Mouse (Mus musculus): ENCODE measurements at regions not wholly inside any gene's neighbourhood (a gene's known extent, or its start where the extent isn't known, plus 50 kb on each side); places are given as distances from the start of the nearest gene placed in this dataset.
A peak's percentile ranks its signal among the peaks of the same experiment; 100 is the strongest.

DNA sequence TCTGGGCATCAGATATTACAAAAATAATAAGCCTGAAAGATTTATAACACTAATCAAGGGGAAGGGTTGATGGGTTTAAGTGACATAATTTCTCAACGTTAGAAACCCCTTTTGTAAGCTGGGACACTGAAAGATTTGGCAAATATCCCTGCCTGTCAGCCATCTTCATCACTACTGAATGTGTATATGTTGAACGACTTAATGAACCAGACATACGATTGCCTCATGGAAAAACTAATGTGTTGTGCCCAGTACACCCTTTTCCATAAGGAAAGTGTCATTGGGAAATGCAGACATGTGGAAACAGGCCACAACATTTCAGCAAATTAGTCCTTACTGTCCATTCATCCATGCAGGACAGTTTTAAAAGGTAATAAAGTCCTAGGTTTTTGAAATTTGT is 240.7 kb upstream of the Prep start:
- no peak for DNase-seq (ENCODE audit: low spot score in 2 of 2)

DNA sequence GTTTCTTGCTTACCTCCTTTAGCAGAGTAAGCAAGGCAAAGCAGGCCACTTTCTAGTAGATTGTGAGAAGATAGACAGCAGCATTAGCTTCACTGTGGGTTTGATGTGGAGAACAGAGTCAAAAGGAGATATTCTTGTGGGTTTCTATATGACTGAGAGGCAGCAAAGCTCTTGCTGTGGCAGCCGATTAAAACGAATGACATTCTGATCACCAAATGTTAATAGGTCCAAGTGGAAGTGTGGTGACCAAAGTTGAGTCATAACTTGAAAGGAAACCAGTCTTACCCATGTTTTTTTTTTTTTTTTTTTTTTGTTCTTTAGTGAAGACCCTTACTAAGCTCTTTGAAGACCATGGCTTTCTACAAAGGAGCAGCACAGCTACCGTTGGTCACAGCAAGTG is 245.3 kb upstream of the Prep start:
- no peak for DNase-seq (ENCODE audit: low spot score in 2 of 2)

DNA sequence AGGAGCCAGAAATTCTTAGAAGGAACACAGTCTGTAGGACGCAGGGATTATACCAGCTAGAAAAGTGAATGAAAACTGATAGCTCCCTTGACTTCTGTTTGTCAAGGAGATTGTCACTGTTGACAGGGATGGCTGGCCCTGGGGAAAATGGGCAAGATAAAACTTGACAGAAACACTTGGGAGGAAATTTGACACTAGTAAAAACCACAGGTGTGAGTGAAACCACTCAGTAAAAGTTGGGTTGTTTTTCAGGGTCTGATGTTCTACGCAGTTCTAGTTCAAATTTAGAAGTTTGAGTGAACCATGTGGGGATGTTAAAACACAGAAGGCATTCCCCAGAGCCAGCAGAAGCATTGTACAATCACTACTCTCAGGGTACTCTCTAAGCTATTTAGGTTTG is 246.6 kb upstream of the Prep start:
- DNase-seq (ENCODE audit: low spot score in 2 of 2): no peak

DNA sequence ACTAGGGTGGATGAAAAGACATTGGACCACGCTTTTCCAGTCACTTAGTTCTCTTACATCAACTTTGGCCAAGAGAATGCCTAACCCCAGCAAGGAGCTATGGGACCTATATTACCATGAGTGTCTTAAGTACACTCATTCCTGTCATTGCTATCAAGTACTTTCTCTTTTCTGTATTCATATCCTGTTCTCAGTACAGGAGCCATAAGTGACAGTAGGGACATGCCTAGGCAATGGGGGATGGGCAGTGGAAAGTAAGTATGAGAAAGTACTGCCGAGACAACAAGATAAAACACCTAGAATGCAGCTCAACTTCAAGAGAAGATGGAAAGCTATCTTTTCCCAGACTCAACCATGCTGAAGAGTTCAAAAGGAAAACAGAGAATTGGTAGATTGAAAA is 247.6 kb upstream of the Prep start:
- no peak for DNase-seq (ENCODE audit: low spot score in 2 of 2)

DNA sequence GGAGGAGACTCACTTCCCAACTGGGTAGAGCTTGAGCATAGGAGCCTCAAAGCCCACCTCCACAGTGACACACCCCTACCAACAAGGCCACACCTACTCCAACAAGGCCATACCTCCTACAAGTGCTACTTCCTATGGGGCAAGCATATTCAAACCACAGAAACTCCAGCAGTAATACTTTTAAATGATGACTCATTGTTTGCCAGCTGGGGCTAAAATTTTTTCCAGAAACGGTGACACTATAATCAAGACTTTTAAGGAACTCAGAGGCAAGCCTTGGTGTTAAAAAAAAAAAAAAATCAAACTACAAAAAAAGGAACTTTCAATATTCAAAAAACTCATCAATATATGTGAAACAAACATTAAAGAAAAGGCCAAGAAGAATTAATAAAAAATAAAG is 248.4 kb upstream of the Prep start:
- no peak for DNase-seq (ENCODE audit: low spot score in 2 of 2)

DNA sequence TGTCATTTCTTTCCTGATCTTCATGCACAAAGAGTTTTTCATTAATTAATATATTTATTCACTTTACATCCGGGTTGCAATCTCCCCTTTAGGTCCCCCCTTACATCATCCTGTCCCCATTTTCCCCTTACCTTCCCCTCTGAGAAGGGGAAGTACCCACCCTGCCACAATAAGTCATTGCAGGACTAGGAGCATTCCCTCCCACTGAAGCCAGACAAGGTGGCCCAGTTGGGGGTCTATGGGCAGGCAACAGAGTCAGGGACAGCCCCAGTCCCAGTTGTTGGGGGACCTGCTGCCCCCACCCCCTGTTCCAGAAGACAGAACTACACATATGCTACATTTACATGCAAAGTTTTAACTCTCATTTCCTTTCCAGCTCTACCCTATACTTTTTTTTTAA is 267.9 kb upstream of the Prdm1 start:
- DNase-seq (ENCODE audit: low spot score in 2 of 2): no peak

DNA sequence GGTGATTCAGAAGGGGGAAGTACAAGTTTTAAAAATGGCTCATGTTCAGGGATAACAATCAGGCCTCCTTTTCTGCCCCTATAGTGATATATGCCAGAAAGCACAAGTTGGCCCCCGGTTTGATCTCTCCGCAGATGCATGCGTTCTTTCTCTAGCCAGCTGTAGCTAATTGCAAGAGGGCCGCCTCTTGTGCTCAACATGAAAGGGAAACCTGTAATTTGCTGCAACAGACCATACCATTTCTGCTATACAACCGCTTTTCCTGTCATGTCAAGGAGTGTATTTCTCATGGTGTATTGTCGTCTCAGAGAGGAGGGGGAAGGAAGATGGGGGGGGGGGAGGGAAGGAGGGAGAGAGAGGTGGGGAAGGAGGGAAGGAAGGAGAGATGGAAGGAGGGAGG is 257.1 kb upstream of the Prdm1 start:
- DNase-seq (ENCODE audit: low spot score in 2 of 2): no peak

DNA sequence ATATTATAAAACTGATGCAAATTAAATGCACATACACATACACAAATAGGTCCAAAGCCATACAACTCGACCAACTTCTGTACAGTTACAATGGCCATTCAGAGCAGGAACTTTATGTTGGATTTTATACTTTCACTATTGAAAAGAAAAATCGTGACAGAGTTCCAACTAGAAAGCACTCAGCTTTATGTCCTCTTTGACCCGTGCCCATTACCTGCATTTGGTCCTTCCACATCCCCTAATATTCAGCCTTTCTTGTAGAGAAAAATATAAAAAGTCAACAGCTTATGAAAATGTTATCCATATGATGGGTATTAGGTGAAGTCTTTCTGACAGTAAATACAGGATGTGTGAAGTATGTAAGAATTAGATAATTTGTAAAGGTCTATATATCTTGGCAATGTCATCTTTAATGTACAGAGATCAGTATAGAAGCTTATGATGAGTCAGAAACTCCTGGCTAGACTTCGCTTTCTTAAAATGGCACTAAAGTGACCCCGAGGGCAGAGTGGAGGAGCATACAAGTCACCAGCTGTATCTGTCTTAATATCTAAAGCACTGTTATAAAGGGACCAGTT is 252.2 kb upstream of the Prdm1 start:
- no peak for DNase-seq (ENCODE audit: low spot score in 2 of 2)

DNA sequence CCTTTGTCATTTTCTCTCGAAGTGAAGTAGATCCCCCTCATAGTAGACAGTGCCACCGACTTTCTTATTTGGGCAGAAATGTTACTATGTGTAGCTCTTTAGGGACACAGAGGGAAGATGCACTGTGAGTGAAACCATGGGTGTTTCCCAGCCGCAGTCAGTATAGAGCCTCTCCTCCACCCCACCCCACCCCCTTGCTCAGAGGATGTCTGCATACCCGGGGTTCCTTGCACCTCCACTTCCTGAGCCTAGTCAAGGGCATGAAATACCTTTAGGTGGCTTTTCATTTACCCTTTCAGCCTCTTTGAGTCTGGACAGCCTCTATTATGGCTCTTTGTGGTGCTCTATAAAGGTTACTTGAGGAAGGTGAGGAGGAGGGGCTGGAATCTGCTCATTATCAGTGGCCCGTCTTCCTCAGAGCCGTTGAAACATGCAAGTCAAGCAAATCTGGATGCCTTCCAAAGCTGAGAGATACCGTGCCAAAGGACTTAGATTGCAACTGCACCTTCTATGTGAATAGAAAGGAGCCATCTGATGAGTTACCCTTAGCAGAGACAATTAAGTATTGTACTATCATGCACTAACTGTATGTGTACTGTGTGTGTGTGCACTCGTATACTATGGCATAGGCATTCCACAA is 251.4 kb upstream of the Prdm1 start:
- no peak for DNase-seq (ENCODE audit: low spot score in 2 of 2)

DNA sequence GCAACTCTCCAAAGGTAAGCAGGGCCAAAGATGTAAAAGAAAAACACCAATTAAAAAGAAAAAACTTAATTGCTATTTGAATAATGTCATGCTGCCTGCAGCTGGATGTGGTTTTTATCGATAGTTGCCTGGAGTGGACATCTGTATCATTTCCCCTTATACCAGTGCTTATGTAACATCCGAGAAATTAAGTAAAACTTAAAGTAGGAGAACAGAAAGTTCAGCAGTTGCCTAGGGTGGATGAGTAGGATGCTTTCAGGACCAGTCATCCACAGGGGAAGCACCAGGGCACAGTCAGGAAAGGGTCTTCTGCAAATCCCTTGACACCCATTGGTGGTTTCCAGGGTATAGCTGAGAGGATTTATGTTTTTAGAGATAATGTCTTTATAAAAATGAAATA is 248.9 kb upstream of the Prdm1 start:
- no peak for DNase-seq (ENCODE audit: low spot score in 2 of 2)

DNA sequence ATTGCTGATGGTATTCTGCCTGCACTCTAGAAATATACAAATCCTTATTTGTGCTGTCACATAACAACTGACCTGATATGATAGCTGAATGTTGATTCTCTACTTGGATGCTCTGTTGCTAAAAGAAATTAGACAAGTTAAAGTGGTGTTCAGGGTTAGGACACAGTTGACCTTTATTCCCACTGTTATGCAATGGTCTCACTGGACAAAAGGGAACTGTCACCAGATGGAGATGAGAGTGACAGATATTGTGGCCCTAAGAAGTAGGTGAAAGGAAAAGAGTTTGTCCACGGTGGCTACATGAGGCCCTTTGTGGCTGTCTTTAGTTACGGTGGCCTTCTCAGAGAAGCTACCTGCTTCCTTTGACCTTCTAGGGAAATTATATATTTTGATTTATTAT is 247.9 kb upstream of the Prdm1 start:
- no peak for DNase-seq (ENCODE audit: low spot score in 2 of 2)

DNA sequence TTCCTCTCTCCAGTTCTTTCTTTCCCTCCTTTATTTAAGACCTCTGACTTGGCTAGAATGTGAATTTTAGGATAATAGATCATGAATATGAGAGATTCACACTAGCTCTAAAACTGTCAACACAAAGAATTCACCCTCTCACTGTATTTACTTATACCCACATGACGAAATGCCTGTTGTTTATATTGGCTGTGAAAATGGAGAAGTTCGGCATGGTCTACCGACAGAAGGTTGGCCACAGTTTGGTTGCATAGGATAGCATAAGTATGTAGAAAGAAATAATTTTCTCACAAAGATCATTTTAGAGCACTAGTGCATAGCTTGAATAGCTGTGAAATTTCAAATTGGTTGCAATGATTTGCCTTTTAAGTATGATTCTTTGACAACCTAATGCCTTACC is 237.2 kb upstream of the Prdm1 start:
- no peak for DNase-seq (ENCODE audit: low spot score in 2 of 2)

DNA sequence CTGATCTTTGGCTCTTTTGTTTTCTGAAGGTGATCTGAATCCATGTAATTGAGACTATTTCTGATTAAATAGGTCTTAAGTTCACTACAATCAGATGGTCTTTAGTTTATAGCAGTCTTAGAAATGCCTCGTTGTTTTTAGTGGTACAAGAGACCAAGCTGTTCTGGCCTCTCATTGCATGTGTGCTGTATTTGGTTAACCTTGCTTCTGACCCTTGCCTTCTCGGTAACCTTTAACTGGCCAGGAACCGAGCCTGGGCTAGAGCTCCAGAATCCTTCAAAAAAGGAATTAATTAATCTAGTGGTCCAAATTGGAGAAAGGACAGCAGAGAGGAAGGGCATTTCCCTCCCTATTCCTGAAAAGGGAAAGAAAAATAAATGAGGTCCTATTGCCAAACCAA is 234.8 kb upstream of the Prdm1 start:
- DNase-seq (ENCODE audit: low spot score in 2 of 2): no peak

DNA sequence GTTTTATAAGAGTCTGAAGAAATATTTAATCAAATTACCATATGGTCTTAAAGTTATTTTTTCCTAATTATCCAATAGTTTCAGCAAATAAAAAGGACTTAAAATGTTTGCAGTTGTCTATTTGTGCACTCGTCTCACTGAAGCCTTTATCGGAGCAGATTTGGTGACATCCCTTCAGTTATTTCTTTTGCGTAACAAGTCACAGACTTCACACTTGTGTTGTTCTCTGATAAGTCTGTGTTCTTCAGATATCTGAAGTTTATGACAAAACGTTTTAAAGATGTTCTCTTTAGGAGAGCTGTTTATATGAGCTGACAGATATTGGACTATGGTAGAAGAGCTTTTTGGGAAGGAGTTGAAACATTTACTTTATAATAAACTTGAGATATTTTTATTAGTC is 233.8 kb upstream of the Prdm1 start:
- no peak for DNase-seq (ENCODE audit: low spot score in 2 of 2)

DNA sequence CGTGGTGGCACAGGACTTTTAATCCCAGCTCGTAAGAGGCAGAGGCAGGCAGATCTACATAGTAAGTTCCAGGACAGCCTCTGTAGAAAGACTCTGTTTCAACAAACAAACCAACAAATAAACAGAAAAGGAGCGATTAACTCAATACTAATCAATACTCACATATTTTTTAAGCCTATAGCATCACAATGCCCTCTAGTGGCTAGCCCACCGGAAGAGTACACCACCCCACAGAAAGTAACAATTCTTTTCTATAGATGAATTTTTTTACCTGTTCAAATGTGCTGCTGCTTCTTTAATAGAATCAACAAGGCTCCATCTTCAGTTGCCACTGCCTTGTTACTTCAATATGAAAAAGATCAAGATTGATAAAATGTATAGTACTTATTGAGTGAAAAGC is 233.0 kb upstream of the Prdm1 start:
- no peak for DNase-seq (ENCODE audit: low spot score in 2 of 2)

DNA sequence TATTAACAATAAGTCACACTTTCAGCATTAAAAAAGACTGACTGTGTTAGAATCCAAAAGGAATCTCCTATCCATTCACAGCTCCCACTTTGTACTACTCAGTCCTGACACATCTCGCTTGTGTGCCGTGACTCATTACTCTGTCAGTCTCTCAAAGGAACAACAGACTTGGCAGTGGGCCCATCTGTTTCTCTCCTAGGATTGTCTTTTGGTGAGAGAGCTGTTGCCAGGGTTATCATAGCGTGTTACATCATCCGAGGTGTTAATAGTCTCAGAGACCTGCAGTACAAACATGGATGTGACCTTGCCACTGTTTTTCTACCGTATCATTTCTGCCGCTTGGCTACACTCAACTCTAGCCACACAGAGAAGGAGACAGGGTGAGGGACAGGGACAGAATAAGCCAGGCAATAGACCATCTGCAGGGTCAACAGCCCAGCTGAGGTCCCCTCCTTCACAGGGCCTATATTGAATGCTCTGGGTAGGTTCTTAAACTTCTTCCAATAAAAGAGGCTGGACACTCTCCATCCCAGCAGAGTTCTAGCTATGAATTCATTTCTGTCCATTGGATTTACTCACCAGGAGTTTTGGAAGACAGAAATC is 227.2 kb upstream of the Prdm1 start:
- peak; percentile 33 to 58 for DNase-seq (ENCODE audit: low spot score in 2 of 2)

DNA sequence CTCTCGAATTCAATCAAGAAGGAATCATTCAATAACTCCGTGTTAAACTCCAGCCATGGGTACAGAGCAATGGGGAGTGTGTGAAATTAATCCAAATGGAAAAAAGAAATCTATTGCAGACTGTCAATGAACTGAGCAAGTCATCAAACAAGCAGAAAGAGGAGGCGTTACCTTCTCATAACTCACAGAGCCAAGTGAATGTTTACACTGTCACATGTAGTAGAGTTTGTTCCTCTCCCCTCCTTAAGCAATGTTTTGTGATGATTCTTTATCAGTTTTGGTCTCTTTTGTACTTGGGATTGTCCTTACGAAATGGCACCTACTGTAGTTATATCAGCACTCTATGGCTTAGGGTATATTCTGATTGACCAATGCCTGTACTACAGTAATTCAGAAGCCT is 226.6 kb upstream of the Prdm1 start:
- DNase-seq (ENCODE audit: low spot score in 2 of 2): no peak

DNA sequence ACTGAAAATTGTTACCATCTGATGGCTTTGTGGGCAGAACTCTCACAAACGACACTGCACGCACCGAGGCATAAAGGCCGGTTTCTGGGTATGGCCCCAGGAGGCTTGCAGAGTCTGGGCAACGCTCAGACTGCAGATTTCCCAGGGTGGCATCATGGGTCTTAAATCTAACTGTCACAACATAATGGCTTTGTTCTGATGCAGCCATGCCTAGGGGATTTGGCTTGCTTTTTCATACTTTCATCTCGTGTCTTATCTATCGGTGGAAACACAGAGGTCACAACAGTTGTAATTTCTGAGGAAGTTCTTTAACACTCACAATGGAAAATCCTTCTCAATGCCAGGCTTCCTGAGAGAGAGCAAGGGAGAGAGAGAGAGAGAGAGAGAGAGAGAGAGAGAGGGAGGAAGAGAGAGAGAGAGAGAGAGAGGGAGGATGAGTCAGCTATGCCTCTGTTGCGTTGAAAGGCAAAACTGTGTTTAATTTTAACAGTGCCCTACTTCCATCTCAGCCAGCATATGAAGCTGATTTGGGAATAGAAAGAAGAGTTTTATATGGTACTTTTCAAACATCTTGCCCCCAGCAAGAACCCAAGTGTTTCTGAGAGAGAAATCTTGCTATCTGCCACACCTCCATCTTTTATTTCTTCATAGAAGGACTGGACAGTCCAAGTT is 224.6 kb upstream of the Prdm1 start:
- no peak for DNase-seq (ENCODE audit: low spot score in 2 of 2)

DNA sequence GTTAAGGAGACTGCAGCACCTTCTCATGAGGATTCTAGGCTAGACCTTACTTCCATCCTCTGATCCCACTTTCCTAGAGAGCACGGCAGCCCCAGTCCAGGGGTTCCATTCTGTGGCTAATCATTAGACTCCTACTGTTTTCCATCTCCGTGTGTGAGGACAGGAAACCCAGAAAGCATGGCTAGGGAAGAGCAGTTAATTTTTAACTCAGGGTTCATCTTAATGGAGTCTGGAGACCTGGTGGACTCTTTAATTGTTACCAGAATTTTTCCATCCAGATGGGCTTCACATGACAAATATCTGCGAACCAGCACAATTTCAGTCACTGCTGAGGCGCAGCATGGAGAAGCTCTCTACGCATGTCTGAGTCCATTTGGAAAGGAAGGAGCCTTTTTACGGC is 222.8 kb upstream of the Prdm1 start:
- no peak for DNase-seq (ENCODE audit: low spot score in 2 of 2)

DNA sequence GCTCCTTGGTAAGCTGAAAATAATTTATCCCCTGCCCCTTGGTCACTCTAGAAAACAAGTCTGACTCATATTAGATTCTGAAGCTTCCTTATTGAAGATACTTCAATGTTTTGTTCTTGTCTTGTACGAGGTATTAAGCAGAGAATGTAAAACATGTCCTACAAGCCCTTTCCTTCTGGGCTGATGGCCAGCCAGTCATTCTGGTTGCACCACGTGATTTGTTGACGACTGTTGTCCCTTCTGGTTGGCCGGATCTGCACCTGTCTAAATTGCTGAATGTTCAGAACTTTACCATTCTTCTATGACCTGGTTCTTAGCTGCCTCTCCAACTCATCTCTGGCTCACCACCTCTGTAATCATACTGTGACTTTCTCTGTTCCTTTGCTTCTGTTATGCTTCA is 220.9 kb upstream of the Prdm1 start:
- DNase-seq (ENCODE audit: low spot score in 2 of 2): no peak

DNA sequence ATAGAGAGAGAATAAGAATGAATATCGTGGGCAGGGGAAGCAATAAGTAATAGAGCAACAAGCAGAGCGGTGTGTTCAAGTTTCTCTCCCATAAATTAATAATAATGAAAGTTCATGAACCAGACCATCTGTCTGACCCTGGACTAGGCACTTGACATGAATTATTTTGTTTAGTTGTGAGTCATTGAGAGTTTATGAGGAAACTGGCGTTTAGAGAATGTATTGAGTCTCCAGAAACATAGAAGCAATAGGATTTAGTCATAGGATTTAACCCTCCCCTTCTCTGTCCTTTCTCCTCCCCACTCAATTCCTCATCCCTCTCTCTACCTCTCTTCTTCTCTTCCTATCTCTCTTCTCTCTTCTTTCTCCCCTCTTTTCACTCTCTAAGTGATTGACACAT is 219.1 kb upstream of the Prdm1 start:
- no peak for DNase-seq (ENCODE audit: low spot score in 2 of 2)

DNA sequence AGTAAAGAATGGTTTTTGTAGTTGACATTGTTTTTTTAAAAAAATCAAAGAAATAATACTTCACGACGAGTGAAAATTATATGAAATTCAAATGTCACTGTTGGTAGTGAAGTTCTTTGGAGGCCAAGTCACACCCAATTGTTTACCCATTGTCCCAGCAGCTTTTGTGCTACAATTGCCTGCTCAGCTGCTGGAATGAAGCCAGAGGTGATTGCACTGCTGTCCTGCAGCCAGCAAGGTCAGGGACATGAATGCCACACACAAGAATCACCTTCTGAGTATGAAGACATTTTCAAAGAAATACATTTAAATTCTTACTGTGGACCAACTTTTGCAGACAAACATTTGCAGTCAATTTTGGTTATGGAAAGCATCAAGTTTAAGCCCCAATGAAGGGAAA is 215.9 kb upstream of the Prdm1 start:
- no peak for DNase-seq (ENCODE audit: low spot score in 2 of 2)

DNA sequence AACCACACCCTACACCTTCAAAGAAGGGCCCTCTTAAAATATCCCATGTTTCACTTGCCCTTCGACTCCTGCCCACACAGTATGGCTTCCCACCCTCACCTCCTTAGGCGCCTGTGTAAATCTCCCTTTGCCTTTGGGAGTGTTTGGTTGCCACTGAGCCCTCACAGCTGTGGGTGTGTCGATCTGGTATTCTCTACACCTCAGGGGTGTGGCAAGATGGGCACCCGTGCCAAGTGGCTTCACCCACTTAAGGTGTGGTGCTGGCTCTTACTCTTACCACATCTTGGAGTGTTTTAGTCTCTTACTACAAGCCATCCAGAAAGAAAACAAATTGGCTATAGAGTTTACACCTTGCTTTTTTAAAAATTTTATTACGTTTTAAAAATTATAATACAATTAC is 205.3 kb upstream of the Prdm1 start:
- no peak for DNase-seq (ENCODE audit: low spot score in 2 of 2)

Measured in left cerebral cortex, adult 18-20 months (tissue).